Mouse (Mus musculus): ENCODE results near the gene Tulp2.
"Not testable (repeated sequence)": the region's sequence is repeated elsewhere in the genome, so short reads cannot be mapped to it uniquely, and the experiment has no call there.

Gene Tulp2

DNA sequence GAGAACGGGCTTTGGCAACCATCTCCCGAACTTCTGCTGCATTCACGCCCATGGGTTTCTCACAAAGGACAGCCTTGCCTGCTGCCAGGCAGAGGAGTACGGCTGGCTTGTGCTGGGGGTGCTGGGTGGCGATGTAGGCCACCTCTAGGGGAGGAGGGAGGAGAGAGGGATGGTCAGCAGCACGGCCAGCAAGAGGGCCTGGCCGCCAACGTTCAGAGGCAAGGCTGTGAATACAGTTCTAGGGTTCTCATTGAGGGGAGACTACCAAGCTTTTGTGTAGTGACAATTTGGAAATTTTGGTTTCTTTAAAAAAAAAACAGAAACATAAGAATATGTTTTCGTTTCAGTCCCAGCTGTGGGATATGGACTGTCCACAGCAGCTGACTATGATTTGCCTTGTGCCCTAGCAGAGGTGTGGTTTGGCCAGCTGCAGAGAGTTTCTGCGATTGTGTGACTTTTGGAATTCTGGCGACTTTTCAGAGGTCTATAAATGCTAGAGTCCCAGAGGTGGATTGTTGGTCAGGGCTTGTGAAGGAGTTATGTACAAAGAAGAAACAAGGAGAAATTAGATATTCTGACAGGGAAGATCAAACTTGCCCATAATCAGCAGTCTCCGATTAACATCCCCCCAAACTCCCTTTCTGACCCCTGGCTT, 5.2 kb downstream of the Tulp2 start, which contains the start of gene Gm45808:
Gm45808 (minus strand) TSS at position 51 of the 655 bp plus-strand sequence.
- no peak for DNase-seq (ENCODE audit: low read depth in 2 of 2, low spot score in 2 of 2)

DNA sequence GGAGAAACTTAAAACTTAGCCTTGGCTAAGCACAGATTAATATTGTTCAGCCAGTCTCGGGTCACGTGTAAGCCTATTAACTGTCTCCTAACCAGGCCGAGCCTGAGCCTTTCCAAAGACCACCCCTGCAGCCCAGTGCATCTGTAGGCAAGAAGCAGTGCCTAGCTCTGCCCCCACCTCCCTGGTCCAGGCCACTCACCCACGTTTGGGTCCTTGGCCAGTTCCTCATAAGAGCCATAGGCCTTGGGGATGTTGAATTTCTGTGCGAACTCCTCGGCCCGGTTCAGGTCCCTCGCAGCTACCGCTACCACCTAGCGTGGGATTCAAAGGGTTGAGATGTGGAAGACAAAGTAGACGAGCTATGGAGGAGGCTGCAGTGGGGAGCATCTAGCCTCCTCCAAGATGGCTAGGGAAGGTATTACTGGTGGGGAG, 6.2 kb downstream of the Tulp2 start:
- DNase-seq (ENCODE audit: low read depth in 2 of 2, low spot score in 2 of 2) = no peak

DNA sequence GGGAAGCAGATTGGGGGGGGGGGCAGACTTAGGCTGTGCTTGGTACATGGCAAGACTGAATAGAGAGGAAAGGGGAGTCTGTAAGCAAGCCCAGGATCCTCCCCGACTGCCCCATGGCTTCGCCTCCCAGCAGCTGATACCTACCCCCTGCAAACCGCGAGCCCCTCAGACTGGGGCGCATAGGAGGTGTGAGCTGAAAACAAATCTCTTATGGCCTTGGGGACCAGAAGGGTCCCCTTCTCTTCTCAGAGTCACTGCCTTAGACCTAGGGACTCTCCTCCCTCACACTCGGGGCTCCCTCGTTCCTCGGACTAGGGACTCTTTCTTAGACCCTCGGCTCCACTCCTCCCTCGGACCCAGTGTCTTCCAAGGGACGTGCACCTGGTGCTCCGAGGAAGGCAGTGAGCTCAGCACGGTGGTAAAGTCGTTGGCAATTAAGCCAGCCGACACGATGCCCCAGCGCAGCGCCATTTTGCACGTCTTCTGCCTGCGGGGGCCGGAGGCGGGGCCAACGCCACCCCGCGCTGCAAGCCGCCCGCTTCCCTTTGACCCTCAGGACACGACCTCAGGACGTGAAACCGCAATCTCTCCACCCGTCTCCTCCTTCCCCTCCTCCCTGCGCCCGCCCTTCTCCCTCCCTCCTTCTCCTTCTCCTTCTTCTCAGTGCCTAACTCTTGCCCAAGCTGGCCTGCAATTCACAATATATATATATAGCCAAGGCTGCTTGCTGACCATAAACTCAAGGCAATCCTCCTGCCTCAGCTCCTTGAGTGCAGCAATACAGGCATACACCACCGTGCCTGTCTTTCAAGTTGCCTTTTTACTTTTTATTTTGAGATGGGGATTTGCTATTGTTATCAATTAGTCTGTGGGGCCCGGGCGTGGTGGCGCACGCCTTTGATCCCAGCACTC, 6.9 kb downstream of the Tulp2 start, which contains the start of gene Dhdh:
Dhdh (minus strand) TSS at position 513 of the 912 bp plus-strand sequence.
- DNase-seq (ENCODE audit: low read depth in 2 of 2, low spot score in 2 of 2) = no peak

DNA sequence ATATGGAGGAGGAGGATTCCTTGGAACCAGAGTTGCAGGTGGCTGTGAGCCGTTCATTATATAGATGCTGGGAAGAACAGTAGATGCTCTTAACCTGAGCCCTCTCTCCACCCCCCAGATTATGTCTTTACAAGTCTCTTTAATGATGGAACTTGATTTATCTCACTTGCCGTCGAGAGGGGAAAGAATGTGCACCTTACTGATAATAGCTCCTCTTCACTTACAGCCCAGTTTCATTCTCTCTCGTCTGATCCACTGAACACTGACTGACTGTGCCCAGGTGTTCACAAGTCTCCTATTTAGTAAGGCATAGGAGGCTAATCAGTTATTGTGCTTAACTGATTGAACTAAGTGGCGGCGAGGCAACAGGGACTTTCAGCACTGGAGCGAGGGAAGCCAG, 7.9 kb downstream of the Tulp2 start:
- DNase-seq (ENCODE audit: low read depth in 2 of 2, low spot score in 2 of 2) = no peak

DNA sequence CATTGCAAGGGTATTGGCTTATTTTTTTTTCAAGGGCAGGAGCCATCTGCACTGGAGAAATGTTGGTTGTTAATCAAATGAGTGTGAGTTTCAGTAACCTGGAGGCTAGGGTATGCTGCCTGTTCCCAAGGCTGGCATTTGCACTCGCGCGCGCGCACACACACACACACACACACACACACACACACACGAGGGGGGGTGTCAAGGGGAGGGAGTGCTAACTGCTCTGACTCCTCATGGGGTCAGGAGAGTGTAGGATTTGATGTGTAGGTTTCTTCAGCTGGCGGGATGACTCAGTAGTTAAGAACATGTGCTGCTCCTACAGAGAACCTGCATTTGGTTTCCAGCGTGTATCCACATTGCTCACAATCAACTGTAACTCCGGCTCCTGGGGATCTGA, 9.1 kb downstream of the Tulp2 start:
- DNase-seq (ENCODE audit: low read depth in 2 of 2, low spot score in 2 of 2) = no peak

DNA sequence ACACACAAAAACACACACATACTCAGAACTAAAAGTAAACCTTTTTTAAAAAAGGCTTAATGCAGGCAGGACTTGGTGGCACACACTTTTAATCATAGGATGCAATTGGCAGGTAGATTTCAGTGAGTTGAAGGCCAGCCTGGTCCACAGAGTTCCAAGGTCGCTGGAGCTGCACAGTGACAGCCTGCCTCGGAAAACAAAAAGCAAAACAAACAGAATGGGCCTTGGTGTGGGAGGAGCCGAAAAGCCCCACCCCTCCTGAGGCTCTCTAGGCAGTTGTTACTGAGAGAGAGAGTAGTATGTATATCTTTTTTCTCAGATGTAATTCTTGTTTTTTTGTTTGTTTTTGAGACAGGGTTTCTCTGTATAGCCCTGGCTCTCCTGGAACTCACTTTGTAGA, 9.6 kb downstream of the Tulp2 start:
- no peak for DNase-seq (ENCODE audit: low read depth in 2 of 2, low spot score in 2 of 2)

DNA sequence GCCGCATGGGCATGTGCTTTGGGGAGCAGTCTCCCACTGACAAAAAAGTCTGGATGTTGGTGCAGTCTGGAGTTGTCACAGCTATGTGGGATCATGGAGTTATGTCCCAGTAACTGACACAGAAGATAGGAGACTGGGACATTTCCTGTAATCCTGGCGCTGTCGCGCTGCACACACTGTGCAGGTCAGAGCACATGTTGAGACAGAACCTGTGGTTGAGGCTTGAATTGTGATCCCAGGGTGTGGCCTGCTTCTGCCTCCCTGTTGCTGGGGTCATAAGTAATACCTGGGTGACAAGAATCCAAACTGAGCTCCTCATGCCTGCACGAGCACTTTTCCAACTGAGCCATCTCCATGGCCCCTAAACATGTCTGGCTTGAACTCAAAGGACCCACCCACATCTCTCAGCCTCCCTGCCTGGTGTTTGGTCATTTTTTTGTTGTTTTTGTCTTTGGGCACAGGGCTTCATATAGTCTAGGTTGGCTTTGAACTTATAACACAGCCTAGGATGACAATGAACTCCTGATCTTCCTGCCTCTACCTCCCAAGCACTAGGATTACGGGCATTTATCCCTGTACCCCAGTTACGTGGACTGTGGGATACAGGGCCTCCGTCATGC, 10.7 kb downstream of the Tulp2 start:
- no peak for DNase-seq (ENCODE audit: low read depth in 2 of 2, low spot score in 2 of 2)

DNA sequence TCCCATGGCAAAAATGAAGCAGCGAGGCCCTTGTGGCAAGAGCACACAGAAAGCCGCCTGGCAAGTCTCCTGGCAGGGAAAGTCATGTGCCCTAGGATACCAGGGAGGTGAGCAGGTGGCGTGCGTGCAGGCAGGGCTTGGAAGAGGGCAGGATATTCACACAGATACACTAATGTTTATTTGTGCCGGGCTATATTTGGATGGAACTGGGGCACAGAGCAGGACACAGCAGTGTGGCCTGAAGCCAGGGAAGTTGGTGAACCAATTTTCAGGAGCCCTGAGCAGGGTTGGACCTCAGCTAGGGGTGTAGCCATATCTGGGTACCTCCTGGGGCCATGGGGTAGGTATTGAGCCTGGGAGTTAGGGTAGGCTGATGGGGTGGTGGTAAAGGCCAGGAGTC, 11.3 kb downstream of the Tulp2 start:
- DNase-seq (ENCODE audit: low read depth in 2 of 2, low spot score in 2 of 2) = no peak

DNA sequence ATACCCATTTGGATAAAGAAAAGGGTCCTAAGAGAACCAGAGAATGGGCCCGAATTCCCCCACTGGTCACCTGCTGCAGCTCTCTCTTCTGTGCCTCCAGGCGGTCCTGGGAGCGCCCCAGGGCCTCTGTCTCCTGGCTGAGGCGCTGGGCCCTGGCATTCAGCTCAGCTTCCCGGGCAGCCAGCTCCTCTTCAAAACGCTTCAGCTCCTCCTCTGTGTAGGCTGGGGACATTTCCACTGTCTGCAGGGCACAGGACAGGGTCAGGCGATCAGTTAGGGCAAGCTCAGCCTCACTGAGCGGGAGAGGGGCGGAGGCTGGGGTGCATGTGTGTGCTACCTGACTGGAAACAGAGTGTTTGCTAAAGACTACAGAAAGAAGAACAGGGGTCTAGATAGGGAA, 12.9 kb downstream of the Tulp2 start:
- DNase-seq (ENCODE audit: low read depth in 2 of 2, low spot score in 2 of 2) = no peak

DNA sequence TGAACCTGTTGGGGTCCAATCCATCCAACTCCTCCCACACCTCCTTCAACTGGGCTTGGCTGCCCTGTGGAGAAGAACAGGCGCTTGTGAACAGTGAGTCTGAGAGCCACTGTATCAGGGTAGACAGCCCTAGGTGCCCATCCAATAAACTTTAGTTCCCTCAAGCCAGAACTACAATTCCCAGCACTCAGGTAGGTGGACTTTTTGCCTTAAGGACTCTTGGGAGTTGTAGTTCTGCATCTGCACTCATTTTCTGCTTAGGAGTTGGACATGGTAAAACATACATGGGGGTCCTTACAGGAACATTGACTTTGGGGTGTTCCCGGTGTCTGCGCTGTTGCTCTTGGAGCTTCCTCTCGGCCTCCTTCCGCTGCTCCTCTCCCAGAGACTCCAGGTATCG, 16.8 kb downstream of the Tulp2 start:
- no peak for DNase-seq (ENCODE audit: low read depth in 2 of 2, low spot score in 2 of 2)

DNA sequence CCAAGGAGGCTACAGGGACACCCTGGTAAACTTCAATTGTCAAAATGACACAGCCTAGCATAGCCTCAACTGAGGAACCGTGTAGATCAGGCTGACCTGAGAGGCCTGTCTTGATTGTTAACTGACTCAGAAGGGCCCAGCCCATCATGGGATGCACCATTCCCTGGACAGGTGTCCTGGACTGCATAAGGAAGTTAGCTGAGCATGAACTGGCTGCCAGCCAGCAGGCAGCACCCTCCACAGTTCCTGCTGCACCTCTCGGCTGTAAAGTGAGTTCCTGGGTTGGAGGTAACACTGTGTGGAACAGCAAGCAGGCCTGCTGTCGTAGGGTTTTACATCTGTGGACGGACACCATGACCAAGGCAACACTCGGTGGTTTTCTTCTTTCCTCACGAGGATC, 25.9 kb downstream of the Tulp2 start:
- no peak for DNase-seq (ENCODE audit: low read depth in 2 of 2, low spot score in 2 of 2)

DNA sequence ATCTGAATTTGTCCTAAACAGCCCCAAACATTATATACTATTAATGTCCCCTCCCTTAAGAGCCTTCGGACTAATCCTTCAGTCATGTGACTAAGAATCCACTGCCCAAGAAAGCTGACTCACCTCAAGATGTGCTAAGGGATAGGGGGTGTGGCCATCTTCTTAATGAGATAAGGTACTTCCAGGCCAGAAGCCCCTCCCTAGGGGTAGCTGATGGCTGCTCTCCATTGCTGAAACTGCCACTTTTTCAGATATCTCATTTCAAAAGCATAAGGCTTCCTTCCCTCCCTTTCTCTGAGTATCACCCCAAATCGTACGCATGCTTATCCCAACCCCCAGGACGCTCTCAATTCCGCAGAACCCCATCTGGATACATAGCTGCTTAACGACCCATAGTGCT, 26.9 kb downstream of the Tulp2 start:
- DNase-seq (ENCODE audit: low read depth in 2 of 2, low spot score in 2 of 2) = no peak

DNA sequence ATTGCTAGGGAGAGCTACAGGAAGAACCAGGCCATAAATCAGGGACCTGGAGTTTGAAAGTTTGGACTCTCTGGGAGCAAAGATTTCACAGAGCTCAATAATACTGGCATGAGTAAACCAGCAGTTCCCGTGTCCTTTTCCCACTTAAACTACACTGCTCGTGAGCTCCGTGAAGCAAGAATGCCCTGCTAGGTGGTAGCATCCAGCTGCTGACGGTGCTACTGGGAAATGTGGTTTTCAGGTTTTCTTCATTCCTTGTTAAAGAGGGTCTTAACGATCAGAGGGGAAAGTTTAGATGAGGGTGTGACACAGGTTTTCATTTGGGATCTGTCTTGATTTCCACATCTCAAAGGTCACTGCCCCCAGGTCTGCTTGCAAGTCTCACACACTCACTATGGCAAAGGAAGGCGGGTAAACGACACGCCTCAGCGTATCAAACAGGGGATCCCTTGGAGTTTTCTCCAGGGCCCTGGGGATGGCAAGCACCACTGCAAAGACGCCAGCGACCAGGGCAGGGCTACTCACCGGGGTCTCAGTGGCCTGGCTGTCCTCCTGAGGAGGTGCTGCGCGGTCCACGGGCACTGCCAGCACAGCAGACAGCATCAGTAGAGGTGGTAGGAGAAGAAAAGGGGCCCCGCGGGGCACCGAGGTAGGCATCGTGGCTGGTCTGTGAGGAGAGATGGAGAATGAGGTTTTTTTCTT, 27.7 kb downstream of the Tulp2 start:
- no peak for DNase-seq (ENCODE audit: low read depth in 2 of 2, low spot score in 2 of 2)

DNA sequence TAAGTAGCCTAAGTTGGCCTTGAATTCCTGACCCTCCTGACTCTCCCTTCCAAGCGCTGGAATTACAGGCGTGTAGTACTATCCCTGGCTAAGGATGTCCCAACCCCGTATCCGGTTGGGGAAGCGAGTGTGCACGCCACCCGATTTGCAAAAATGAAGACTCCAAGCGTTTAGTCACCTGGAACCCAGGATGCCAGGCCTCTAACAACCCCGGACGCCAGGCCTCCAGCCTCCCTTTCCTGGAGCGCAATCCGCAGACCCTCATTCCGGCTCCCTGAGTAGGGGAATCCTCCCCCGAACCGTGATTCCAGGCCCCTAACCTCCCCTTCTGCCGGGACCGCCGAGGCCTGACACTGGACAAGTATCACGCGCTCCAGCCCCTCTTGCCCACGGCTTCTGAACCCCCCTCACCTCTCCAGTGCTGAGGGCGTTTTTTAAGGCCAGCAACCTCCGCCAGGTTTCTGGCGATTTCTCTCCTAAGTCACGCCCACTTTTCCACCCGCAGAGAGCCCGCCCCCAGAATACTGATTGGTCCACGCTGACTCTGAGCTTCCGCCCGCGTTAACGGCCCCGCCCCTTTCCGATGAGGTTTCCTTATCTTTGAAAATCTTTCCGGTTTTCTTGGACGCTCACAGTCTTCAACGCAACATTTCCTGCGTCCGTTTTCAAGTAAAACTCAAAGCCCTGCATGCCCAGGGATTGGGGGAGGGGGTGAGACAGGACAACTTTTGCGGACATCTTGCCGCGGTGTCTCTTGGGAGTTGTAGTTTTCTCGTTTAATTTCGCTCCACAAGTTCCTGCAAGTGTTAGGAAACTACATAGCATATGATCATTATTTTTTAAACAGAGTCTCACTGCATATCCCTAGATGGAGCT, 28.5 kb downstream of the Tulp2 start, which contains the start of gene Nucb1:
Nucb1 (minus strand) TSS at position 495 of the 876 bp plus-strand sequence.
- peak; percentile 82 to 91 for DNase-seq (ENCODE audit: low read depth in 2 of 2, low spot score in 2 of 2)

DNA sequence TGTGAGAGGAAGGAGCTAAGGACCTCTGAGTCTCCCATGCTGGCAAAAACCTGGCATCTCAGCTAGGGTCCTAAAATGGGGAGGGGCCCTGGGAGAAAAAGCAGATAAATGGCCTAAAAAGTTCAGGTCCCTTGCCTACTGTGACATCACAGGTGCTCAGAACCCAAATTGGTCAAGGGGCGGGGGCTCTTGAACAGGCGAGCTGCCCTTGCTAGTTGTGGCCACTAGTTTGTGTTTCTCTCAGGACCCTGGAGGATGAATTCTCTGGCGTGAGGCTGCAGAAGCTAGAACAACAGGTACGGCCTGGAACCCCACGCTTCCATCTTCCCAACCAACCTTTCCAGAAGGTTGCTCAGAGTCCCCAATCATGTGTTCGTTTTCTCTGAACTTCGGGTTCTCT, 32.7 kb downstream of the Tulp2 start:
- DNase-seq (ENCODE audit: low read depth in 2 of 2, low spot score in 2 of 2) = no peak

DNA sequence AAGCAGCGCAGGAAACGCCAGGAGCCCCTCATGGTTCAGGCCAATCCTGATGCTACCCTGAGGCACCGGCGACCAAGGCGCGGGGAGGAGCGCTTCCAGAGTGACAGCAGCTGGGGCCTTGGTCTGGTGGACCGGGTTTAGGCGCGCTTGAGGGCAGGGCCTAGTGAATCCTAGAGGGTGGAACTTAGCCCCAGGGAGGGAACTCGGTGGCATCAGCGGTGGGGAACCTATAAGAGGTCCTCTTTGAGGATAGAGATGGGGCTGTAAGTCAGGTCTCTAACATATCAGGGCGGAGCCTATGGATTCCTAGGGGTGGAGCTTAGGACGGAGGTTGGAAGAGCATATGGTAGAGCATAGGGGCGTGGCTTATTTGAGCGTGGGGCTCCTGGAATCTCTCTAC, 33.8 kb downstream of the Tulp2 start:
- DNase-seq (ENCODE audit: low read depth in 2 of 2, low spot score in 2 of 2) = no peak

DNA sequence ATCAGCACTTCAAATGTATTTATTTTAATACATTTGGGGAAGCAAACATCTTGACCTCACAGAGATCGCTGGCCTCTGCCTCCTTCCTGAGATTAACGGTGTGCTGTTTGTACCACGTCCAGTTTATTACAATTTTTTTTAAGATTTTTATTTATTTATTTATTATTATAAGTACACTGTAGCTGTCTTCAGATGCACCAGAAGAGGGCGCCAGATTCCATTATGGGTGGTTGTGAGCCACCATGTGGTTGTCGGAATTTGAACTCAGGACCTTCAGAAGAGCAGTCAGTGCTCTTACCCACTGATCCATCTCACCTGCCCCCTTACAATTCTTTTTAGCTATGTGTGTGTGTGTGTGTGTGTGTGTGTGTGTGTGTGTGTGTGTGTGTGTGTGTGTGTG, 35.2 kb downstream of the Tulp2 start:
- DNase-seq (ENCODE audit: low read depth in 2 of 2, low spot score in 2 of 2) = not testable (repeated sequence)

DNA sequence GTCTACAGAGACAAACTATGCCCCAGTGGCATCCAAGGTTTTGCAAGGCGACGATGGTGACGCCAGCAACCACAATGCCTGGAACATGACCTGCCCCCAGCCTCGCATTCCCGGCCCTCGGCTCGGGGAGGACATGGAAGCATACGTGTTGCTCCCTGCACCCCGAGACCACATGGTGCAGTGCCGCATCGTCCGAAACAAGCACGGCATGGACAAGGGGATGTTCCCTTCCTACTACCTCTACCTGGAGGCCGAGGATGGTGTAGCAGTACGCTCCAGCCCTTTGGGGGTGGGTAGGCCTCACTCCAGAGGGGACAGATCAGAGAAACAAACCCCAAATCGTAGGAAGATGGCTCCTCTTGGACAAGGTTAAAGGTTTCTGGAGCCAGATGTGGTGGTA, 36.9 kb downstream of the Tulp2 start:
- DNase-seq (ENCODE audit: low read depth in 2 of 2, low spot score in 2 of 2) = no peak

DNA sequence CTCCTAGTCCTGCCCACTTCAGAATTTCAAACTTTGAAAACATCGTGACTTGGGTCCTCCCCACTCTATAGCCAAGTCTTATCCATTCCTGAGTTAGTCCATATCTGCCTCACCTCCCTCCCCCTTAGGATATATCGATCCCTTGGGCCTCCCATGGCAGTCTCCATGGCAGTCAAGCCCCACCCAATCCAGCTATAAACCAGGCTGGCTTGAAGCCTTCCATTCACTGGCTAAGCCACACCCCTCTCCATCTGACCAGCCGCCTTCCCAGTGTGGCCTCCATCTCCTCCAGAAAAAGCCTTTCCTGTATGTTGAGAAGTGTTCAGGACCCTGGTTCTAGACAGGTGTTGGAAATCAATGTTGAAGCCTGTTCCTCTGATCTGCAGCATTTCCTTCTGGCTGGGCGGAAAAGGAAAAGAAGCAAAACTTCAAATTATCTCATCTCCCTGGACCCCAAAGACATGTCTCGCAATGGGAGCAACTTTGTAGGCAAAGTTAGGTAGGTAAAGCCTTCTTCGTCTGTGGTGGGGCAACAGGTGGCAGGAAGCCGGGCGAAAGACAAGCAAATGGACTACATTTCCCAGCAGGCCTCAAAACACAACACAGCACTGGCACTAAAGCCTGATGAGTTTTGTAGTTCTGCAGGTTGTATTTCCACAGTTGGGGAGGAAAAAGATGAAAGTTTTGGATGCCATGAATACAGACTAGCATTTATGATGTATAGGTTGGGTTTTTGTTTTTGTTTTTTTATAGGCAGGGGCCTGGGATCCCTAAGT, 37.9 kb downstream of the Tulp2 start:
- DNase-seq (ENCODE audit: low read depth in 2 of 2, low spot score in 2 of 2) = peak in 1 of 2 experiments; percentile 31

Data from CD8-positive naive resting alpha-beta T cell, adult 2 months (primary cell).